18 mouse cellular contexts compared by ENCODE assay signal in the genomic region with DNA sequence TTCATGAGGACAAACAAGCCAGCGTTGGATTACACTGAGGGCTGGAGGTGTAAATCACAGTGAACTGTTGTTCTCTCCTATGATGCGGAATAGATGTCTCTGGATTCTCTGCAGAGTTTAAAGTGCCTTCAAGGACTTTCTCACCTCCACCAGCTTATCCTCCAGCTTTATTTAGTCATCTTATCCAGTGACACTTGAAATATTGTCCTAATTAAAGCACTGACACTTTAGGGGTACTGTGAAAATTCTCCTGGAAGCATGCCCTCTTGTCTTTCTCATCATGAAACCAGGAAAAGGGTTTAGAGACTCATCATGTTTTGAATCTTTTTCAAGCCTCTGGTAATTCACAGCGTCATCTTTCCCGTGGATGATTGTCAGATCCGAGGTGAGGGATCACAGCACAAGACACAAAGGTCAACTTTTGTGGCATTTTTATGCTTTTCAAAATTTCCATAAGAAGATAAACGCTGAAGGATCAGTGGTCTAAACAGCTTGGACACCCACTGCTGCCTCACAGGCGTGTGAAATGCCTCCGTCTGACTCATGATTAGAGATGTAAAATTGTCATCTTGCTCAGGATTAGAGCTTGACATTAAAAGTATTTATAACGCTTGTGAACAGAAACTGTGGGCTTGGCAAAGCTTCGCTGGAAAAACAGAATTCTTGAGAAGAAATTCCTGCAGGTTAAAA.
A peak's percentile ranks its signal among the peaks of the same experiment; 100 is the strongest.
DNase-seq lines count a peak whose midpoint lies in the region; ATAC-seq and TF ChIP-seq lines count a peak whose summit lies in the region.
"Had no signal": no experiment of that assay in that cellular context is flagged by ENCODE, and none has a peak within 500 bp of the region (broad histone marks: within the 10 kb centered on the region; RNA-seq: fewer than 3 reads in every experiment).

No protein-coding gene starts in this region.

- H3K36me3 ChIP-seq in midbrain, postnatal 0 days (ENCODE audit: insufficient read depth, low read length) = no peaks in the 10 kb centered on the region
- no peaks in the 10 kb centered on the region for H3K36me3 ChIP-seq in midbrain, embryonic 10.5 days
- no peaks in the 10 kb centered on the region for H3K36me3 ChIP-seq in heart, postnatal 0 days (replicated peaks; ENCODE audit: control insufficient read depth, insufficient read depth, low read length)
- H3K36me3 ChIP-seq: G1E; liver, embryonic 15.5 days had no signal

- no peak overlapping the region for H3K4me2 ChIP-seq in midbrain, postnatal 0 days (ENCODE audit: low read depth, low read length, poor library complexity, severe bottlenecking)
- peak overlapping the region; percentile 46 for H3K4me2 ChIP-seq in heart, postnatal 0 days (ENCODE audit: low read depth, low read length)
- H3K4me2 ChIP-seq: liver, embryonic 15.5 days had no signal

- TF ChIP-seq CTCF in midbrain, postnatal 0 days (IDR thresholded peaks at IDR 0.05) = no peak
- TF ChIP-seq CTCF in heart, postnatal 0 days (IDR thresholded peaks at IDR 0.05; ENCODE audit: low read depth) = no peak

- DNase-seq in heart, adult 18-20 months = peak; percentile 11 to 15
- no peak for DNase-seq in heart, postnatal 25 days (ENCODE audit: low spot score)
- peak; percentile 43 for DNase-seq in midbrain, postnatal 0 days (ENCODE audit: low spot score)
- no peak for DNase-seq in midbrain, embryonic 10.5 days (ENCODE audit: low spot score)
- DNase-seq in heart, postnatal 0 days (ENCODE audit: low spot score) = peak; percentile 24
- no peak for DNase-seq in adrenal gland, adult 18-20 months (ENCODE audit: low spot score in 2 of 2)
- DNase-seq in urinary bladder, adult 18-20 months (ENCODE audit: low spot score in 2 of 2) = no peak
- DNase-seq: adrenal gland, postnatal 36 days; cerebellum, adult 11 months; lung, postnatal 36 days; midbrain, embryonic 14.5 days; spleen, adult 18-20 months; thymus, postnatal 36 days had no signal

- intact Hi-C loops in heart, postnatal 25 days (cut with DNase I) = loop anchor here (10.0 kb wide), 1 partner anchor 224 kb away; the partner anchor contains the start of gene Chrm2

- H3K9ac ChIP-seq in midbrain, postnatal 0 days (replicated peaks; ENCODE audit: low read length, poor library complexity, severe bottlenecking) = no peak overlapping the region
- H3K9ac ChIP-seq in heart, postnatal 0 days (replicated peaks; ENCODE audit: low read depth, low read length) = 0 out of 2 replicates have a peak overlapping the region, but pooled peaks have one; percentile 5
- H3K9ac ChIP-seq: liver, embryonic 15.5 days had no signal

- no peaks in the 10 kb centered on the region for H3K9me3 ChIP-seq in midbrain, postnatal 0 days (ENCODE audit: low read length)
- H3K9me3 ChIP-seq in midbrain, embryonic 10.5 days (replicated peaks) = no peaks in the 10 kb centered on the region
- H3K9me3 ChIP-seq in heart, postnatal 0 days (replicated peaks; ENCODE audit: control insufficient read depth, low read length) = no peaks in the 10 kb centered on the region
- H3K9me3 ChIP-seq: G1E; liver, embryonic 15.5 days had no signal

- 31% methylated on average over 10 of the region's 10 CpGs for WGBS in midbrain, postnatal 0 days
- WGBS in midbrain, embryonic 10.5 days = 66% methylated on average over 10 of the region's 10 CpGs
- WGBS in heart, postnatal 0 days = 26% methylated on average over 10 of the region's 10 CpGs

- no peak overlapping the region for H3K27ac ChIP-seq in midbrain, postnatal 0 days (ENCODE audit: low read depth, low read length)
- no peak overlapping the region for H3K27ac ChIP-seq in midbrain, embryonic 10.5 days (replicated peaks)
- peak overlapping the region; percentile 78 for H3K27ac ChIP-seq in heart, postnatal 0 days (ENCODE audit: low read depth)
- H3K27ac ChIP-seq: layer of hippocampus, adult 2 months; liver, embryonic 15.5 days had no signal

- no peaks in the 10 kb centered on the region for H3K27me3 ChIP-seq in midbrain, postnatal 0 days (ENCODE audit: insufficient read depth, low read length)
- no peaks in the 10 kb centered on the region for H3K27me3 ChIP-seq in midbrain, embryonic 10.5 days (ENCODE audit: low read depth, poor library complexity, severe bottlenecking)
- no peaks in the 10 kb centered on the region for H3K27me3 ChIP-seq in heart, postnatal 0 days (ENCODE audit: control insufficient read depth, insufficient read depth, low read length)
- H3K27me3 ChIP-seq: liver, embryonic 15.5 days had no signal

- no peak for ATAC-seq in midbrain, postnatal 0 days (ENCODE audit: low FRiP score)
- peak; percentile 39; the same call in 1 of the 2 replicates for ATAC-seq in heart, postnatal 0 days (ENCODE audit: insufficient read depth, low read depth)
- ATAC-seq: forebrain, embryonic 16.5 days; inflammation-experienced regulatory T-cells, adult 6 months had no signal

- no peak for TF ChIP-seq EP300 in heart, postnatal 0 days (IDR thresholded peaks at IDR 0.05; ENCODE audit: low read depth)

- H3K4me3 ChIP-seq in midbrain, postnatal 0 days (ENCODE audit: low read depth, low read length) = no peak overlapping the region
- H3K4me3 ChIP-seq in midbrain, embryonic 10.5 days = no peak overlapping the region
- H3K4me3 ChIP-seq in heart, postnatal 0 days (ENCODE audit: low read depth, low read length) = peak overlapping the region; percentile 13
- H3K4me3 ChIP-seq: layer of hippocampus, adult 2 months; liver, embryonic 15.5 days had no signal

- H3K4me1 ChIP-seq in midbrain, postnatal 0 days (ENCODE audit: insufficient read depth, low read length) = no peaks in the 10 kb centered on the region
- H3K4me1 ChIP-seq in midbrain, embryonic 10.5 days = peaks cover 19% of the 10 kb centered on the region
- H3K4me1 ChIP-seq in heart, postnatal 0 days (ENCODE audit: control insufficient read depth, insufficient read depth) = 0 out of 2 replicates have a peak, but pooled peaks cover 8% of the 10 kb centered on the region
- H3K4me1 ChIP-seq: liver, embryonic 15.5 days had no signal

Comparison
In these comparisons a context has a peak if more than half of its experiments do, and no peak if none do; other contexts are left out.
1. DNase-seq: peak in heart, adult 18-20 months (2 of 2), midbrain, postnatal 0 days (single experiment) and heart, postnatal 0 days (single experiment); none in heart, postnatal 25 days (single experiment), midbrain, embryonic 10.5 days (single experiment), adrenal gland, adult 18-20 months (0 of 2) and urinary bladder, adult 18-20 months (0 of 2).